Mouse (Mus musculus) left cerebral cortex, adult 9 months (tissue): Measurements from ENCODE around the gene Ucn.

Source experiments
- DNase-seq, 2 experiments: peaks; one replicate each; pipeline ENCODE4 v3.0.0; 2022; ENCODE audit warnings: low spot score in 2 of 2

Gene Ucn

DNA sequence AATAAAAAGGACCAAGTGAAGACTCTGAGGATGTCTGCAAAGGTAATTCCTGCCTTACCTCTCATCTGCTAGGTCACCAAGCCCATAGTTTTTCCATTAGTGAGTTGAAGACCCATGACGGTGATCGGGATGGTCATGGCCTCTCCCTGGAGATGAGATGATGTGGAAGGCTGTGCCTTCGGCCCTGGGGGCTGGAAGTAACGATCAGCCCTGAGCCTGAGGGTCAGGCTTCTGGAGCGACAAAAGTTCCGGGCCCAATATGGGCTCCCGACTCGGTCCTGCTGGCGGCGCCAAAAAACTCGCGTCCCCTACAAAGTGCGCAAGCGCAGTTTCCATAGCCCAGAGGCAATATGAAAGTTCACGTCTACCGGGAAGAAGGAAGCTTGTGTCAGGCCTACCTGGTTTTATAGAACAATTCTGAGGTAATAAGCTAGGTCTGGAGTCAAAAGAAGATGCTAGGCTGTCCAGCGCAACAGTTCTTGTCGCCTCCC is 30.6 kb downstream of the Ucn start, which contains the start of gene Slc30a3:
Gene Slc30a3, minus strand, starts transcription at position 238 of the 491 bp plus-strand sequence.
- no peak for DNase-seq

DNA sequence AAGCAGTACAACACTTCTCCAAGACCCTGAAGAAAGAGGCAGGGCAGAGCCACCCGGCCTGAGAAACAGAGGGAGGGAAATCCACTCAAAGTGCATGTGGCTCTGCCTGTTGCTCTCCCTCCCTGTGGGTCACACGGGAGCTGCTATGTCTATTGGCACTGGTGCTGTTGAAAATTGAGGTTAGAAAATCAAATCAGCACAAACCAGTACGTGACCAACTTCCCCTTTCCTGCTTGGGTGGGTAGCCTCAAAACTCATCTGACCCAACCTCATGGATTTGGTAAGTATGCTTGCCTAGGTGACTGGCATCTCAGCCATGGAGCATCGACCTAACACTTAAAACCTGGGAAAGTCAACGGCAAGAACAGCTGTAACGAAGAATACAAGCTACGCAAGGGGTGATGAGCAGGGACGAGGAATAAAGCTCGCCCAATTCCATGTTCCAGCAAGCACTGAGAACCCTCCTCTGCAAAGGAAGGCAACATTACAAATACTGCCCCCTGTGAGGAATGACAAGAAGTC is 32.8 kb downstream of the Ucn start, which contains the start of gene Dnajc5g:
Gene Dnajc5g, plus strand, starts transcription at position 472 of the 522 bp plus-strand sequence.
- DNase-seq: no peak

DNA sequence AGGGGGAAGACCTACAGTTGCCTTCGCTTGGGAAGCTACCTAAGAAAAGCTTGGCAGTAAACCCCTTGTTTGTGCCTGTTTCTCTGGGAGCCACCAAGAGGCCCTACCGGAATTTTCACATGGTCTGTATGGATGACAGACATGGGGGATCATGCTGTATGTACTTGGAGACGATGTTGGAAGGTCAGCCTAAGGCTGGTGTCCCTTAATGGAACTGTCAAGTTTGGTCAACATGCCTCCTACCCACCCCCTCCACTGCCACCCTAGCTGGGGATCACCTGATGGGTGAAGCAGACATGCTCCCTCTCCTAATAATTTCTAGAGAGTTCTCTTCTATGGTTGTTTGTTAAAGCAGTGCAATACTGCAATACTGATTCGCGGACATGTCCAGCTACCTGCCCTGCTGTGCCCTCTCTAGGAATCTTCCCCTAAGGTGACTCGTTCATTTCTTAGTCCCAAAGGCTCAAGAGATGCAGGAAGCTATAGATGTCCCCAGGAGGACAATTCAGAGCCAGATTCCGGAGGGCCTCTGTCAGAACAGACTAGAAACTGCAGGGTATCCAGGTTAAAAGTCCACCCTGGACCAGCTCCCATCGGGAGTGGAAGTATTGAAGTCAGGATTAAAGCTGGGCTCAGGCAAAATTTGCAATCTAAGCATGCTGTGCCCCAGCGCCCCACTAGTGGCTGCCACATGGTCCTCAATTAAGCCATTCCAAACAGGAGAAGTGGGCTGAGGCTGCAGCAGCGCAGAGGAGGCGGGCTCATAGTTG is 42.7 kb downstream of the Ucn start:
- DNase-seq: no peak

DNA sequence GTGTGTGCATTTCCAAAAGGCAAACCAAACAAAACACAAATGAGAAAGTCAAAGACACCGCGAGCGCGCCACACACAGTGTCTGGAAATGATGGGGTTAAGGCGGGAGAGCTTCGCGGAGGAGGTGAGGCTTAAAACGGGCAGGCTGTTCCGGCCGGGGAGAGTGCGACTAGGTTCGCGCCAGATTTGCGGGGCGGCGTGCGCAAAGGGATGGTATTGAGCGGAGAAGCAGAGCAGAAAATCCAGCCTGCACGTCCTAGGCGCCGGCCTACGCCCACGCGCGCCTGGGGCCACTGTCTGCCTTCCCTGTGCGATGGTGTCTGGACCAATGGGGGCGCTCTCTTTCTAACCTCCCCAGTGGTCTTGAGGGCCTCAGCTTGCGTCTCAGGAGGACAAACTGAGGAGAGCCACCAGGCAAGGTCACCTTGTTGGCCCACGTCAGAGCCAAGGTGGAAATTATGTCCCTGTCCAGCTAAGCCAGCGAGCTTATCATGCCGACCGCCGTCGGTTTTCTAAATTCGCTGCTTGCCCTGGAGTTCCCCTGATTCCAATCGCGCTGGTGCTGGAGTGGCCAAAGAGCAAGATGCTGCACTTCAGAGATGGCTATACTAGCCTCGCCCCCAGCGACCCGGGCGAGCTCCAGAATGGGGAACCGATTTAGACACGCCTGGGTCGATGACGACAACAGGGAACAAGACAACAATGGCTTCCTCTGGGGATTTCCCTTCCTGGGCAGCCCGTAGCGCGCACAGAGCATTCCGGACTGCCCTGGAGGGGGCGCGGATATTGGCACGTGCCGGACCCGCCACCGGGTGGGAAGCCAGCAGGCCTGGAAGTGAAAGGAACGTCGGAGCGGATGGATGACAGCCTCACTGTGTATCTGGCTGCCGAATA is 43.6 kb downstream of the Ucn start:
- peak in 1 of 2 experiments; percentile 71 for DNase-seq

DNA sequence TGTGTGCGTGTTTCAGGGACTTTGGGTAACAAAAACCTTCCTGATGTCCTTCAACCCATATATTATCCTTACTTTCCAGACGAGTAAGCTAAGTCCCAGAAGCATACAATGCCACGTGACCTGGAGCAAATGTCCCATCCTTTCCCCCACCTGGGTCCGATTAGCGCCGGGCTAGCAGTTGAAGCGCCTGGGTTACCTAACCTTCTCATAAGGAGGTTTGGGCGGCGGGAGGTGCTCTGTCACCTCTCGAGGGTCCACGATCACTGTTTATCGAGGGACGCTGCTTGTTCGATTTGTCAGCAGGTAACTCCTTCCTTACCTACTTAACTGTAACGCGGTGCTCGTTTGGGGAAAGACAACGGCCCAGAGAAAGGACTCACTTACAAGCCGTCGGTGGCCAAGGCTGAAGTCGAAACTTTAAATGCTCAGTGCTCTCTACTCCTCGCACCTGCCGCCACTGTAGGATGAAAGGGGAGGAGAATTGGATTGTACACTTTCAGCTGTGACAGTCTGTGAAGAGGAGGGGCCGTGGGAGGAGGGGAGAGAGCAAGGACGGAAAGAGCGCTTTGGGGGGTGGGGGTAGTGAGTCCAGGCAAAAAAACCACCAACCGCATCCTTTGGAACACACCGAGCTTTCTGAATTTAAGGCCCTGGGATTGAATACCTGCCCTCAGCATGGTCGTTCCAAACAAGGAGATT is 44.4 kb downstream of the Ucn start:
- peak in 1 of 2 experiments; percentile 44 for DNase-seq

DNA sequence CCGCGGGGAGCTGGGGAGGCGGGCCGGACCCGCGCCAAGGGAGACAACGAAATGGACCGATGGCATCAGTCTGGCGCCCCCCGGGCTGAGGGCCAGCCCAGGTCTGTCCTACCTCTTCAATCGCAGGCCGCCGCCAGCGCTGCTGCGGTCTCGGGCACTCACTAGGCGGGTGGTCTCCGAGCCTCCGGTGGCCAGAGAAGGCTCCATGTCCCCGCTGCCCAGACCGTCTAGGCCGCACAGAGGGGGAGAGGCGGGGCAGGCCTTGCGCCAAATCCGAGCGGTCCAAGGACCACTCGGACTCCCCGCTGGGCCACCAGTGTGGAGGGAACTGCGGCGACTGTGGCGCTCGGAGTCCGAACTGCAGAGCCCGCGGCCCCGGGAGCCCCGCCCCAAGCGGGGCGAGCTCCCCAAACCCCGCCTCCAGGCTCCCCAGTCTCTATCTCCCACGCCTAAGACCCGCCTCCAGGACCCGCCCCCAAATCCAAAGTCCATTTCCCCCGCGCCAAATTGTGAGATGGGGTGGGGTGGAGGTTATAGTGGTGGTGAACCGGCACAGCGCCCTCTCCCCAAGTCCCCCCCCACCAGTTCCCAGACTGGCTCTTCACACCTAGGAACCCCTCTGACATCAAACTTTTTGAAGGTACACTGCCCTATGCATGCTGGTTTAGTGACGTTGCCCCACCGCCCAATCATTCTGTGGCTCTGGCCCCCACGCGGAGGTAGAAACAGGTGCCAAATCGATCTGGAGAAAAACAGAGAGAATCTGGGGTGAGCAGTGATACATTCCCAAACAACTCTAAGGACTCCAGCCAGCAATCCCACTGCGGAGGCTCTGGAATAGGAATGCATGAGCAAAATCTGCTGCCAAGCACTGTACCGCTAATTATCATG is 45.2 kb downstream of the Ucn start:
- DNase-seq: peak in 1 of 2 experiments; percentile 67

DNA sequence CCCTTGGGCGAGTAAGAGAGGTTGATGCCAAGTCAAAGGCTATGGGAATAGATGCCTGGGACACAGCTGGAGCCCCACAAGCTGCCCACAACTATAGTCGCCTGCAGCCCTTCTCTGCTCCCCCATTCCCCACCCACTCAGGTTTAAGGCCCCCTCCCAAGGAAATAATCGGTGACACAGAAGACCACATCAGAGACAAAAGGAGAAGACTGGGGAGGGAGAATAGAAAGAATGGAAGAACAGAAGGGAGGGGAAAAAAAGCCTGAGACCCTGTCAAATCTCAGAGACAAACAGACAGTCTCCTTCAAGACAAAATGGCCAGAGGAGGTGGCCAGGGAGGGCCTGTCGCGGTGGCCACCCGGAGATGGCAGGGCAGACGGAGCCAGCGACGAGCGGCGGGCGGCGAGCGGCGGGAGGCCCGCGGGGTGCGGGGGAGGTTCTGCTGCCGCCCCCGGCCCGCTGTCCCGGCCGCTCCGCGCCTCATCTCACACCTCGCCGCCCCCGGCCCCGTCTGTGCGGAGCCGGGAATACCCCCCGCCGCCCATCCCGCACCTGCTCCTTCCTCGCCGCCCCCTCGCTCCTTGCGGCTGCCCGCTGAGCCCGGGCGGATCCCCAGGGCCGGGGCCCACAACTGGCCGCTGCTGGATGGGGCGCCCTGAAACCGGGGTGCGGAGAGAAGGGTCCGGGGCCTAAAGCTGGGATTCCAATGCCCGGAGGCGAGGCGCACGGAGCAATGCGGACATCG is 46.2 kb downstream of the Ucn start:
- peak in 1 of 2 experiments; percentile 66 for DNase-seq
